Mouse (Mus musculus) CH12.LX (cell line): ENCODE results near the gene Klri1. TPM values are rescaled to one million over a fixed set of nuclear protein-coding genes. Genes with fewer than 3 reads are reported as not detected.
"Not testable (repeated sequence)": the region's sequence is repeated elsewhere in the genome, so short reads cannot be mapped to it uniquely, and the experiment has no call there.

Experiments
- DNase-seq: peaks from one replicate; pipeline ENCODE4 v3.0.0-alpha.2; 2013; ENCODE audit errors: extremely low read depth
- H3K27ac ChIP-seq: 2 replicates; pipeline ENCODE4 v1.5.1; 2012; ENCODE audit warnings: low read depth, mild to moderate bottlenecking, control low read depth, moderate library complexity; ENCODE audit not compliant: insufficient read depth
- H3K27me3 ChIP-seq: replicated peaks from 2 replicates; pipeline ENCODE3; 2012; ENCODE audit warnings: inconsistent platforms
- H3K36me3 ChIP-seq, 2 experiments: replicated peaks in 1 of 2; 2 replicates each; pipeline versions ENCODE3 to v1.6.1; 2012; ENCODE audit warnings: inconsistent platforms in 1 of 2, low read length in 1 of 2, mild to moderate bottlenecking in 1 of 2, mixed read lengths in 1 of 2, moderate library complexity in 1 of 2; ENCODE audit not compliant: control insufficient read depth in 1 of 2, insufficient read depth in 1 of 2
- H3K4me1 ChIP-seq, 2 experiments: 2 replicates each; pipeline ENCODE4 v1.6.1; 2012; ENCODE audit warnings: inconsistent platforms in 1 of 2, moderate library complexity in 1 of 2; ENCODE audit not compliant: insufficient read depth in 2 of 2, control insufficient read depth in 1 of 2
- H3K4me2 ChIP-seq: 2 replicates; pipeline ENCODE4 v1.6.1; 2012; ENCODE audit warnings: low read depth, mild to moderate bottlenecking, control low read depth; ENCODE audit not compliant: poor library complexity, insufficient read depth, severe bottlenecking
- H3K4me3 ChIP-seq, 3 experiments: fragments of 150-350 bp in 1 of 3; sonication (generic) in 1 of 3; replicated peaks in 1 of 3; 2 replicates each; pipeline versions ENCODE3 to v1.5.1; 2011 to 2012; ENCODE audit warnings: low read depth in 2 of 3, low read length in 2 of 3, mild to moderate bottlenecking in 2 of 3, moderate library complexity in 2 of 3, control low read depth in 1 of 3, improper control_type of control experiment in 1 of 3, inconsistent platforms in 1 of 3, mixed read lengths in 1 of 3; ENCODE audit not compliant: poor library complexity in 1 of 3
- H3K79me2 ChIP-seq: replicated peaks from 2 replicates; pipeline ENCODE4 v1.6.1; 2012; ENCODE audit warnings: mild to moderate bottlenecking, moderate library complexity; ENCODE audit not compliant: control insufficient read depth, poor library complexity, insufficient read depth, severe bottlenecking; ENCODE audit errors: extremely low read depth
- H3K9ac ChIP-seq: 2 replicates; pipeline ENCODE4 v1.6.1; 2012; ENCODE audit warnings: low read depth, mild to moderate bottlenecking, control low read depth, moderate library complexity; ENCODE audit not compliant: insufficient read depth
- H3K9me3 ChIP-seq: replicated peaks from 2 replicates; pipeline ENCODE3; 2012; ENCODE audit warnings: low read length, inconsistent platforms, mixed read lengths
- dilution Hi-C: fragments of 300-500 bp; cut with MboI; formaldehyde crosslinking; loops from 2 replicates; pipeline ENCODE4 v1.14.3; 2020; ENCODE audit warnings: low sequenced_read_pairs; ENCODE audit not compliant: extremely low pct_unique_long_range_greater_than_20kb, extremely low pct_ligation_motif_present
- in situ Hi-C: fragments of 300-500 bp; cut with MboI; formaldehyde crosslinking; loops from 3 replicates; pipeline ENCODE4 v1.14.3; 2019; ENCODE audit warnings: low sequenced_read_pairs, low pct_ligation_motif_present, low pct_unique_long_range_greater_than_20kb, mixed read lengths
- polyA plus RNA-seq: library from polyadenylated mRNA; unstranded; fragments of >175 nt; gene quantifications from 2 replicates; pipeline ENCODE4 v1.2.1, GENCODE M21; 2012; ENCODE audit warnings: low read depth; ENCODE audit not compliant: insufficient read length
- total RNA-seq, 2 experiments: library from RNA; depleted of rRNA; stranded (reverse); fragments of 300-350 nt in 1 of 2; fragments of >200 nt in 1 of 2; gene quantifications; 2 replicates each; pipeline ENCODE4 v1.2.3; 2012 to 2014

Klri1 gene
- total and polyA plus RNA-seq, 3 experiments: not detected

- H3K9me3 ChIP-seq, in situ Hi-C loops, H3K4me1 ChIP-seq, H3K36me3 ChIP-seq, H3K27ac ChIP-seq, H3K4me3 ChIP-seq, H3K27me3 ChIP-seq, H3K4me2 ChIP-seq, H3K79me2 ChIP-seq, DNase-seq, dilution Hi-C loops, H3K9ac ChIP-seq: not testable (repeated sequence)
Observed at GRCm38 (mm10) chr6:129660589-129660988, 56.3 kb downstream of the Klri1 start, which contains the start of gene Klrc2. Klrc2 (minus strand) TSS chr6:129660689.

Other genes starting within 250 kb of the Klri1 start
- gene Olr1, start 210.0 kb downstream of the Klri1 start, total RNA-seq (2012; rRNA removed): not detected in 2 replicates
- gene Olr1, start 210.0 kb downstream of the Klri1 start, total RNA-seq (2014; rRNA removed): not detected in 2 replicates
- gene Olr1, start 210.0 kb downstream of the Klri1 start, polyA plus RNA-seq: not detected in 2 replicates
- gene Tmem52b, start 204.6 kb downstream of the Klri1 start, total RNA-seq (2012; rRNA removed): not detected in 2 replicates
- gene Tmem52b, start 204.6 kb downstream of the Klri1 start, total RNA-seq (2014; rRNA removed): not detected in 2 replicates
- not detected in 2 replicates for gene Tmem52b, start 204.6 kb downstream of the Klri1 start, polyA plus RNA-seq
- 43.9 and 46.3 TPM in 2 replicates for gene Gabarapl1, start 184.0 kb downstream of the Klri1 start, total RNA-seq (2012; rRNA removed)
- gene Gabarapl1, start 184.0 kb downstream of the Klri1 start, total RNA-seq (2014; rRNA removed): 75.2 and 80.8 TPM in 2 replicates
- gene Gabarapl1, start 184.0 kb downstream of the Klri1 start, polyA plus RNA-seq: 96.2 and 102 TPM in 2 replicates
- not detected in 2 replicates for gene Klre1, start 139.2 kb downstream of the Klri1 start, total RNA-seq (2012; rRNA removed)
- not detected in 2 replicates for gene Klre1, start 139.2 kb downstream of the Klri1 start, total RNA-seq (2014; rRNA removed)
- gene Klre1, start 139.2 kb downstream of the Klri1 start, polyA plus RNA-seq: not detected in 2 replicates
- gene Klrd1, start 125.3 kb downstream of the Klri1 start, total RNA-seq (2012; rRNA removed): not detected in 2 replicates
- 0.49 TPM in 1 of 2 replicates, not detected in the other for gene Klrd1, start 125.3 kb downstream of the Klri1 start, total RNA-seq (2014; rRNA removed)
- gene Klrd1, start 125.3 kb downstream of the Klri1 start, polyA plus RNA-seq: not detected in 2 replicates
- gene Klrk1, start 93.3 kb downstream of the Klri1 start, total RNA-seq (2012; rRNA removed): not detected in 2 replicates
- gene Klrk1, start 93.3 kb downstream of the Klri1 start, total RNA-seq (2014; rRNA removed): not detected in 2 replicates
- not detected in 2 replicates for gene Klrk1, start 93.3 kb downstream of the Klri1 start, polyA plus RNA-seq
- not detected in 2 replicates for gene Klrc3, start 73.8 kb downstream of the Klri1 start, total RNA-seq (2012; rRNA removed)
- gene Klrc3, start 73.8 kb downstream of the Klri1 start, total RNA-seq (2014; rRNA removed): not detected in 2 replicates
- not detected in 2 replicates for gene Klrc3, start 73.8 kb downstream of the Klri1 start, polyA plus RNA-seq
- not detected in 2 replicates for gene Klrc2, start 56.4 kb downstream of the Klri1 start, total RNA-seq (2012; rRNA removed)
- gene Klrc2, start 56.4 kb downstream of the Klri1 start, total RNA-seq (2014; rRNA removed): not detected in 2 replicates
- not detected in 2 replicates for gene Klrc2, start 56.4 kb downstream of the Klri1 start, polyA plus RNA-seq
- not detected in 2 replicates for gene Klrc1, start 38.2 kb downstream of the Klri1 start, total RNA-seq (2012; rRNA removed)
- not detected in 2 replicates for gene Klrc1, start 38.2 kb downstream of the Klri1 start, total RNA-seq (2014; rRNA removed)
- gene Klrc1, start 38.2 kb downstream of the Klri1 start, polyA plus RNA-seq: not detected in 2 replicates
- gene Klri2, start 23.4 kb upstream of the Klri1 start, total RNA-seq (2012; rRNA removed): not detected in 2 replicates
- gene Klri2, start 23.4 kb upstream of the Klri1 start, total RNA-seq (2014; rRNA removed): not detected in 2 replicates
- not detected in 2 replicates for gene Klri2, start 23.4 kb upstream of the Klri1 start, polyA plus RNA-seq
- not detected in 2 replicates for gene Gm156, start 67.1 kb upstream of the Klri1 start, total RNA-seq (2012; rRNA removed)
- not detected in 2 replicates for gene Gm156, start 67.1 kb upstream of the Klri1 start, total RNA-seq (2014; rRNA removed)
- gene Gm156, start 67.1 kb upstream of the Klri1 start, polyA plus RNA-seq: not detected in 2 replicates
- gene Gm17631, start 145.5 kb upstream of the Klri1 start, total RNA-seq (2012; rRNA removed): not detected in 2 replicates
- gene Gm17631, start 145.5 kb upstream of the Klri1 start, total RNA-seq (2014; rRNA removed): not detected in 2 replicates
- gene Gm17631, start 145.5 kb upstream of the Klri1 start, polyA plus RNA-seq: not detected in 2 replicates
- gene Klra17, start 159.5 kb upstream of the Klri1 start, total RNA-seq (2012; rRNA removed): not detected in 2 replicates
- not detected in 2 replicates for gene Klra17, start 159.5 kb upstream of the Klri1 start, total RNA-seq (2014; rRNA removed)
- not detected in 2 replicates for gene Klra17, start 159.5 kb upstream of the Klri1 start, polyA plus RNA-seq
- gene Klra5, start 200.5 kb upstream of the Klri1 start, total RNA-seq (2012; rRNA removed): not detected in 2 replicates
- gene Klra5, start 200.5 kb upstream of the Klri1 start, total RNA-seq (2014; rRNA removed): not detected in 2 replicates
- not detected in 2 replicates for gene Klra5, start 200.5 kb upstream of the Klri1 start, polyA plus RNA-seq